Mouse (Mus musculus) heart, postnatal 0 days (tissue): ENCODE results near the gene Dppa5a.
"Not testable (repeated sequence)": the region's sequence is repeated elsewhere in the genome, so short reads cannot be mapped to it uniquely, and the experiment has no call there.

ENCODE experiments used
- CTCF ChIP-seq: IDR thresholded peaks from 2 replicates; pipeline ENCODE4 v1.5.1; 2016; ENCODE audit warnings: antibody characterized with exemption, control low read depth, low read depth
- EP300 ChIP-seq: IDR thresholded peaks from 2 replicates; pipeline ENCODE4 v1.6.1; 2016; ENCODE audit warnings: antibody characterized with exemption, low read depth

- TF ChIP-seq CTCF, EP300: not testable (repeated sequence)
Observed at GRCm38 (mm10) chr9:78349141-78349540, 18.8 kb downstream of the Dppa5a start.
